Mouse (Mus musculus) G1E (cell line): ENCODE measurements around the gene Olfr288.

Experiments
- CTCF ChIP-seq: IDR thresholded peaks from 2 replicates; pipeline ENCODE4 v1.5.1; 2012; ENCODE audit warnings: low read depth, low read length, inconsistent platforms, mixed read lengths
- GATA2 ChIP-seq: IDR thresholded peaks from 2 replicates; pipeline ENCODE4 v1.6.1; 2012; ENCODE audit warnings: low read depth, low read length, inconsistent platforms, borderline replicate concordance

GRCm38 (mm10) chr15:98161026-98161805 lies 34.1 kb downstream of the Olfr288 start:
- TF ChIP-seq CTCF = no peak
- TF ChIP-seq GATA2 = no peak
